Mouse (Mus musculus): ENCODE measurements around the gene Pigk.

The Pigk gene

GRCm38 (mm10) chr3:152728238-152728637, 14.3 kb downstream of the Pigk start:
- DNase-seq (ENCODE audit: low spot score in 2 of 2) = no peak

GRCm38 (mm10) chr3:152733011-152733410, 19.1 kb downstream of the Pigk start:
- DNase-seq (ENCODE audit: low spot score in 2 of 2) = no peak

GRCm38 (mm10) chr3:152733513-152733912, 19.6 kb downstream of the Pigk start:
- DNase-seq (ENCODE audit: low spot score in 2 of 2) = no peak

GRCm38 (mm10) chr3:152734100-152734499, 20.2 kb downstream of the Pigk start:
- DNase-seq (ENCODE audit: low spot score in 2 of 2) = no peak

- no peak for DNase-seq (ENCODE audit: low spot score in 2 of 2)
These were observed 21.8 kb downstream of the Pigk start for GRCm38 (mm10) chr3:152735601-152736250.

GRCm38 (mm10) chr3:152744301-152744700, 30.4 kb downstream of the Pigk start:
- DNase-seq (ENCODE audit: low spot score in 2 of 2) = no peak

- DNase-seq (ENCODE audit: low spot score in 2 of 2) = no peak
These were observed 31.7 kb downstream of the Pigk start for GRCm38 (mm10) chr3:152745611-152746010.

GRCm38 (mm10) chr3:152749461-152749871, 35.6 kb downstream of the Pigk start:
- DNase-seq (ENCODE audit: low spot score in 2 of 2) = no peak

- DNase-seq (ENCODE audit: low spot score in 2 of 2) = no peak
These were observed 36.0 kb downstream of the Pigk start for GRCm38 (mm10) chr3:152749881-152750280.

- DNase-seq (ENCODE audit: low spot score in 2 of 2) = no peak
These were observed 39.0 kb downstream of the Pigk start for GRCm38 (mm10) chr3:152752911-152753310.

- DNase-seq (ENCODE audit: low spot score in 2 of 2) = no peak
These were observed 39.4 kb downstream of the Pigk start for GRCm38 (mm10) chr3:152753345-152753744.

GRCm38 (mm10) chr3:152753920-152754764, 40.2 kb downstream of the Pigk start:
- DNase-seq (ENCODE audit: low spot score in 2 of 2) = no peak

GRCm38 (mm10) chr3:152755515-152755914, 41.6 kb downstream of the Pigk start:
- DNase-seq (ENCODE audit: low spot score in 2 of 2) = no peak

GRCm38 (mm10) chr3:152756896-152757295, 43.0 kb downstream of the Pigk start:
- no peak for DNase-seq (ENCODE audit: low spot score in 2 of 2)

GRCm38 (mm10) chr3:152757464-152758393, 43.8 kb downstream of the Pigk start:
- no peak for DNase-seq (ENCODE audit: low spot score in 2 of 2)

GRCm38 (mm10) chr3:152758500-152759032, 44.7 kb downstream of the Pigk start:
- no peak for DNase-seq (ENCODE audit: low spot score in 2 of 2)

GRCm38 (mm10) chr3:152761116-152761515, 47.2 kb downstream of the Pigk start:
- peak in 1 of 2 experiments; percentile 74 for DNase-seq (ENCODE audit: low spot score in 2 of 2)

- DNase-seq (ENCODE audit: low spot score in 2 of 2) = no peak
These were observed 47.8 kb downstream of the Pigk start for GRCm38 (mm10) chr3:152761661-152762060.

- no peak for DNase-seq (ENCODE audit: low spot score in 2 of 2)
These were observed 48.4 kb downstream of the Pigk start for GRCm38 (mm10) chr3:152762302-152762701.

- DNase-seq (ENCODE audit: low spot score in 2 of 2) = no peak
These were observed 49.4 kb downstream of the Pigk start for GRCm38 (mm10) chr3:152763139-152763882.

Data from left cerebral cortex, adult 9 months (tissue).